Mouse (Mus musculus): ENCODE measurements around the gene Morn3.

The Morn3 gene

GRCm38 (mm10) chr5:123021438-123021837 is 25.4 kb downstream of the Morn3 start:
- DNase-seq: no peak

- no peak for DNase-seq
Measured at GRCm38 (mm10) chr5:123020426-123020825, 26.4 kb downstream of the Morn3 start.

- no peak for DNase-seq
Measured at GRCm38 (mm10) chr5:123019336-123020016, 27.3 kb downstream of the Morn3 start.

- DNase-seq: peak; percentile 47 to 58
Measured at GRCm38 (mm10) chr5:123017504-123017903, 29.3 kb downstream of the Morn3 start.

GRCm38 (mm10) chr5:123015915-123016314 is 30.9 kb downstream of the Morn3 start:
- no peak for DNase-seq

GRCm38 (mm10) chr5:123014753-123015701 is 31.8 kb downstream of the Morn3 start, which contains the start of gene Orai1:
Orai1 (plus strand) TSS chr5:123015074.
- peak; percentile 98 to 99 for DNase-seq

GRCm38 (mm10) chr5:123013599-123014315 is 33.1 kb downstream of the Morn3 start:
- peak; percentile 61 to 62 for DNase-seq

- DNase-seq: no peak
Measured at GRCm38 (mm10) chr5:123011705-123012104, 35.1 kb downstream of the Morn3 start.

- DNase-seq: no peak
Measured at GRCm38 (mm10) chr5:123010806-123011205, 36.0 kb downstream of the Morn3 start.

- DNase-seq: no peak
Measured at GRCm38 (mm10) chr5:123009873-123010272, 36.9 kb downstream of the Morn3 start.

GRCm38 (mm10) chr5:123008877-123009493 is 37.8 kb downstream of the Morn3 start:
- no peak for DNase-seq

- no peak for DNase-seq
Measured at GRCm38 (mm10) chr5:123005716-123006592, 40.9 kb downstream of the Morn3 start.

- DNase-seq: no peak
Measured at GRCm38 (mm10) chr5:123000901-123001300, 45.9 kb downstream of the Morn3 start.

GRCm38 (mm10) chr5:122997205-122998204 is 49.3 kb downstream of the Morn3 start:
- no peak for DNase-seq

GRCm38 (mm10) chr5:122994910-122995309 is 51.9 kb downstream of the Morn3 start:
- DNase-seq: no peak

- DNase-seq: peak; percentile 94 to 95
Measured at GRCm38 (mm10) chr5:122994303-122994846, 52.4 kb downstream of the Morn3 start.

GRCm38 (mm10) chr5:122993811-122994210 is 53.0 kb downstream of the Morn3 start:
- no peak for DNase-seq

GRCm38 (mm10) chr5:122991350-122992004 is 55.3 kb downstream of the Morn3 start:
- no peak for DNase-seq

- no peak for DNase-seq
Measured at GRCm38 (mm10) chr5:122990411-122991160, 56.2 kb downstream of the Morn3 start.
